Mouse (Mus musculus): ENCODE measurements around the gene Ppfia3.

Gene Ppfia3

GRCm38 (mm10) chr7:45309455-45309854, 57.4 kb downstream of the Ppfia3 start:
- DNase-seq = peak; percentile 61

GRCm38 (mm10) chr7:45308551-45309240, 58.1 kb downstream of the Ppfia3 start:
- no peak for DNase-seq

GRCm38 (mm10) chr7:45305275-45305674, 61.5 kb downstream of the Ppfia3 start:
- DNase-seq = peak; percentile 70

- no peak for DNase-seq
Measured at GRCm38 (mm10) chr7:45304869-45305268, 62.0 kb downstream of the Ppfia3 start.

- DNase-seq = no peak
Measured at GRCm38 (mm10) chr7:45302626-45303025, 64.2 kb downstream of the Ppfia3 start.

- peak; percentile 77 for DNase-seq
Measured at GRCm38 (mm10) chr7:45300270-45300669, 66.5 kb downstream of the Ppfia3 start.

GRCm38 (mm10) chr7:45299752-45300151, 67.1 kb downstream of the Ppfia3 start:
- peak; percentile 51 for DNase-seq

- DNase-seq = no peak
Measured at GRCm38 (mm10) chr7:45297563-45297962, 69.3 kb downstream of the Ppfia3 start.

GRCm38 (mm10) chr7:45296626-45297025, 70.2 kb downstream of the Ppfia3 start:
- no peak for DNase-seq

All from kidney, adult 18-20 months (tissue).